Mouse (Mus musculus) CH12.LX (cell line): ENCODE results near the gene Troap. TPM values are rescaled to one million over a fixed set of nuclear protein-coding genes. Genes with fewer than 3 reads are reported as not detected.

Source experiments
- DNase-seq: peaks from one replicate; pipeline ENCODE4 v3.0.0-alpha.2; 2013; ENCODE audit errors: extremely low read depth
- H3K27ac ChIP-seq: 2 replicates; pipeline ENCODE4 v1.5.1; 2012; ENCODE audit warnings: low read depth, mild to moderate bottlenecking, control low read depth, moderate library complexity; ENCODE audit not compliant: insufficient read depth
- H3K27me3 ChIP-seq: replicated peaks from 2 replicates; pipeline ENCODE3; 2012; ENCODE audit warnings: inconsistent platforms
- H3K36me3 ChIP-seq, 2 experiments: replicated peaks in 1 of 2; 2 replicates each; pipeline versions ENCODE3 to v1.6.1; 2012; ENCODE audit warnings: inconsistent platforms in 1 of 2, low read length in 1 of 2, mild to moderate bottlenecking in 1 of 2, mixed read lengths in 1 of 2, moderate library complexity in 1 of 2; ENCODE audit not compliant: control insufficient read depth in 1 of 2, insufficient read depth in 1 of 2
- H3K4me1 ChIP-seq, 2 experiments: 2 replicates each; pipeline ENCODE4 v1.6.1; 2012; ENCODE audit warnings: inconsistent platforms in 1 of 2, moderate library complexity in 1 of 2; ENCODE audit not compliant: insufficient read depth in 2 of 2, control insufficient read depth in 1 of 2
- H3K4me2 ChIP-seq: 2 replicates; pipeline ENCODE4 v1.6.1; 2012; ENCODE audit warnings: low read depth, mild to moderate bottlenecking, control low read depth; ENCODE audit not compliant: poor library complexity, insufficient read depth, severe bottlenecking
- H3K4me3 ChIP-seq, 3 experiments: fragments of 150-350 bp in 1 of 3; sonication (generic) in 1 of 3; replicated peaks in 1 of 3; 2 replicates each; pipeline versions ENCODE3 to v1.5.1; 2011 to 2012; ENCODE audit warnings: low read depth in 2 of 3, low read length in 2 of 3, mild to moderate bottlenecking in 2 of 3, moderate library complexity in 2 of 3, control low read depth in 1 of 3, improper control_type of control experiment in 1 of 3, inconsistent platforms in 1 of 3, mixed read lengths in 1 of 3; ENCODE audit not compliant: poor library complexity in 1 of 3
- H3K79me2 ChIP-seq: replicated peaks from 2 replicates; pipeline ENCODE4 v1.6.1; 2012; ENCODE audit warnings: mild to moderate bottlenecking, moderate library complexity; ENCODE audit not compliant: control insufficient read depth, poor library complexity, insufficient read depth, severe bottlenecking; ENCODE audit errors: extremely low read depth
- H3K9ac ChIP-seq: 2 replicates; pipeline ENCODE4 v1.6.1; 2012; ENCODE audit warnings: low read depth, mild to moderate bottlenecking, control low read depth, moderate library complexity; ENCODE audit not compliant: insufficient read depth
- H3K9me3 ChIP-seq: replicated peaks from 2 replicates; pipeline ENCODE3; 2012; ENCODE audit warnings: low read length, inconsistent platforms, mixed read lengths
- CHD1 ChIP-seq: IDR thresholded peaks from 2 replicates; pipeline ENCODE4 v1.6.1; 2012; ENCODE audit warnings: low read depth, low read length, improper control_type of control experiment, inconsistent platforms
- CTCF ChIP-seq, 2 experiments: IDR thresholded peaks in 1 of 2; conservative IDR thresholded peaks in 1 of 2; 2 replicates each; pipeline ENCODE4 v1.5.1; 2011 to 2012; ENCODE audit warnings: low read depth in 2 of 2, low read length in 2 of 2, improper control_type of control experiment in 1 of 2, inconsistent platforms in 1 of 2, mild to moderate bottlenecking in 1 of 2, moderate library complexity in 1 of 2
- ELF1 ChIP-seq: IDR thresholded peaks from 2 replicates; pipeline ENCODE4 v1.6.1; 2014; ENCODE audit warnings: low read depth, mild to moderate bottlenecking, inconsistent platforms, low read length, improper control_type of control experiment
- EP300 ChIP-seq: IDR thresholded peaks from 2 replicates; pipeline ENCODE4 v1.6.1; 2011; ENCODE audit warnings: low read length, improper control_type of control experiment
- GABPA ChIP-seq: IDR thresholded peaks from 2 replicates; pipeline ENCODE4 v1.6.1; 2012; ENCODE audit warnings: low read depth, low read length, improper control_type of control experiment, inconsistent platforms; ENCODE audit not compliant: insufficient replicate concordance
- IRF4 ChIP-seq: IDR thresholded peaks from 2 replicates; pipeline ENCODE4 v1.6.1; 2014; ENCODE audit warnings: low read depth, mild to moderate bottlenecking, inconsistent platforms, low read length, improper control_type of control experiment
- KAT2A ChIP-seq: IDR thresholded peaks from 2 replicates; pipeline ENCODE4 v1.6.1; 2012; ENCODE audit warnings: low read length, improper control_type of control experiment, inconsistent platforms; ENCODE audit not compliant: insufficient replicate concordance
- MAFK ChIP-seq: IDR thresholded peaks from 2 replicates; pipeline ENCODE4 v1.6.1; 2011; ENCODE audit warnings: low read length, improper control_type of control experiment; ENCODE audit not compliant: insufficient replicate concordance
- MAX ChIP-seq: IDR thresholded peaks from 2 replicates; pipeline ENCODE4 v1.6.1; 2011; ENCODE audit warnings: low read length, improper control_type of control experiment
- MAZ ChIP-seq: IDR thresholded peaks from 2 replicates; pipeline ENCODE4 v1.6.1; 2012; ENCODE audit warnings: low read depth, mild to moderate bottlenecking, inconsistent platforms, low read length, improper control_type of control experiment, moderate library complexity
- MEF2A ChIP-seq: IDR thresholded peaks from 2 replicates; pipeline ENCODE4 v1.6.1; 2014; ENCODE audit warnings: low read depth, mild to moderate bottlenecking, inconsistent platforms, low read length, improper control_type of control experiment, borderline replicate concordance
- MYC ChIP-seq: IDR thresholded peaks from 2 replicates; pipeline ENCODE4 v1.6.1; 2011; ENCODE audit warnings: low read depth, mild to moderate bottlenecking, improper control_type of control experiment, low read length
- RAD21 ChIP-seq: IDR thresholded peaks from 2 replicates; pipeline ENCODE4 v1.6.1; 2011; ENCODE audit warnings: low read depth, mild to moderate bottlenecking, low read length, improper control_type of control experiment, moderate library complexity
- RCOR1 ChIP-seq: conservative IDR thresholded peaks from 2 replicates; pipeline ENCODE4 v1.6.1; 2012; ENCODE audit warnings: low read depth, mild to moderate bottlenecking, inconsistent platforms, low read length, improper control_type of control experiment
- TBP ChIP-seq: conservative IDR thresholded peaks from 2 replicates; pipeline ENCODE4 v1.6.1; 2011; ENCODE audit warnings: low read depth, low read length, improper control_type of control experiment
- UBTF ChIP-seq: IDR thresholded peaks from 2 replicates; pipeline ENCODE4 v1.6.1; 2012; ENCODE audit warnings: low read depth, mild to moderate bottlenecking, inconsistent platforms, low read length, improper control_type of control experiment, moderate library complexity
- USF1 ChIP-seq: IDR thresholded peaks from 2 replicates; pipeline ENCODE4 v1.6.1; 2014; ENCODE audit warnings: low read depth, mild to moderate bottlenecking, inconsistent platforms, low read length, improper control_type of control experiment
- ZC3H11A ChIP-seq: IDR thresholded peaks from 2 replicates; pipeline ENCODE4 v1.6.1; 2012; ENCODE audit warnings: low read depth, mild to moderate bottlenecking, inconsistent platforms, low read length, improper control_type of control experiment
- ZKSCAN1 ChIP-seq: IDR thresholded peaks from 2 replicates; pipeline ENCODE4 v1.6.1; 2012; ENCODE audit warnings: low read depth, inconsistent platforms, low read length, improper control_type of control experiment, borderline replicate concordance
- dilution Hi-C: fragments of 300-500 bp; cut with MboI; formaldehyde crosslinking; loops from 2 replicates; pipeline ENCODE4 v1.14.3; 2020; ENCODE audit warnings: low sequenced_read_pairs; ENCODE audit not compliant: extremely low pct_unique_long_range_greater_than_20kb, extremely low pct_ligation_motif_present
- in situ Hi-C: fragments of 300-500 bp; cut with MboI; formaldehyde crosslinking; loops from 3 replicates; pipeline ENCODE4 v1.14.3; 2019; ENCODE audit warnings: low sequenced_read_pairs, low pct_ligation_motif_present, low pct_unique_long_range_greater_than_20kb, mixed read lengths
- polyA plus RNA-seq: library from polyadenylated mRNA; unstranded; fragments of >175 nt; gene quantifications from 2 replicates; pipeline ENCODE4 v1.2.1, GENCODE M21; 2012; ENCODE audit warnings: low read depth; ENCODE audit not compliant: insufficient read length
- total RNA-seq, 2 experiments: library from RNA; depleted of rRNA; stranded (reverse); fragments of 300-350 nt in 1 of 2; fragments of >200 nt in 1 of 2; gene quantifications; 2 replicates each; pipeline ENCODE4 v1.2.3; 2012 to 2014

Troap gene
- total and polyA plus RNA-seq, 3 experiments: 17.8 to 74.2 (median 19.2) TPM

DNA sequence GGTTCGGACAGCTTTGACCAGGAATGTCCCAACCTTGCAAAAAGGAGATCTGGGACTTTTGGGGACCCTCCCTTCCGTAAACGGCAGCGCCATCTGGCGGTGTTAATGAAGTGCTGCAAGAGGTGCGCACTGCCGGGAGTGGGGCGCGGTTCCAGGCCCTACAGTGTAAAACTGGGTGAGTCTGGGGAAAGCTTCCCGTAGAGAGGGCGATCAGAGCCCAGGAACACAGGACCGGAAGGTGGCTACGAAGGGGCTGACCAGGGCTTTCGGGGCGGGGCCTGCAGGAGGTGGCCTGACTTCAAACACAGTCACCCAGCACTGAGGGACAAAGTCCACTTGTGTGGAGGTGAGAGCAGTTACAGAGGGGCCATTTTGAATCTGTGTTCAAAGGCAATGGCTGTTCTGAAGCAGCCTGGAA lies 24.8 kb downstream of the Troap start (continued):
- TF ChIP-seq KAT2A: no peak

DNA sequence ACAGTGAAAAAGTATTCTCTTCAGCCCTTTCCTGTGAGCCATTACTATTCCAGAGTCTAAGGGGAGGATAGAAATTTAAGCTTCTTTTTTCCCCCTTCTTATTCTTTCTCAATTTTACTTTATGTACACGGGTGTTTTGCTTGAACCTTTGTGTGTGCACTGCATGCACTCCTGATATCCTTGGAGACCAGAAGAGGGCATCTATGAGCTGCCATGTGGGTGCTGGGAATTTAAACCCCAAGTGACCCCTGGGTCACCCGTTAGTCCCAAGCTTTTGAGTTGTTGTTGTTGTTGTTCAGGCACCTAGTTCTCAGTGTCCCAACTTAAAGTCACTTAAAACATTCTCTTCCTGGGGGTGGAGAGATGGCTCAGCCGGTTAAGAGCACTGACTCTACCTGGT lies 25.6 kb downstream of the Troap start:
- Histone ChIP-seq H3K4me2 (peak overlapping the region; percentile 60), H3K79me2 (no peaks in the 10 kb centered on the region), H3K27me3 (no peaks in the 10 kb centered on the region), H3K4me3 (peak overlapping the region; percentile 46 to 64 (median 55)), H3K27ac (no peak overlapping the region), H3K9ac (no peak overlapping the region), H3K36me3 (peaks cover 0 to 18% of the 10 kb centered on the region in 2 experiments), H3K4me1 (peaks cover 0 to 20% of the 10 kb centered on the region in 2 experiments; a peak in 2 of 4 replicates), H3K9me3 (peaks cover 3% of the 10 kb centered on the region)
- TF ChIP-seq RAD21: peak; percentile 19
- peak; percentile 63 for TF ChIP-seq MAX
- TF ChIP-seq EP300: no peak
- no peak for TF ChIP-seq GABPA
- 0 out of 2 replicates have a peak, but pooled peaks have one; percentile 74 for TF ChIP-seq MYC
- 0 out of 2 replicates have a peak, but pooled peaks have one; percentile 15 for TF ChIP-seq TBP
- TF ChIP-seq MAZ: no peak
- no peak for TF ChIP-seq RCOR1
- peak in 1 of 2 experiments; percentile 50; a peak in 3 of 4 replicates for TF ChIP-seq CTCF (conservative IDR thresholded peaks at IDR 0.05 in 1 of 2, IDR thresholded peaks at IDR 0.05 in 1 of 2; ENCODE audit: low read depth in 2 of 2, low read length in 2 of 2)
- TF ChIP-seq ELF1: no peak
- dilution Hi-C loops (no loop called here), in situ Hi-C loops (no loop called here)
- DNase-seq: peak; percentile 57

DNA sequence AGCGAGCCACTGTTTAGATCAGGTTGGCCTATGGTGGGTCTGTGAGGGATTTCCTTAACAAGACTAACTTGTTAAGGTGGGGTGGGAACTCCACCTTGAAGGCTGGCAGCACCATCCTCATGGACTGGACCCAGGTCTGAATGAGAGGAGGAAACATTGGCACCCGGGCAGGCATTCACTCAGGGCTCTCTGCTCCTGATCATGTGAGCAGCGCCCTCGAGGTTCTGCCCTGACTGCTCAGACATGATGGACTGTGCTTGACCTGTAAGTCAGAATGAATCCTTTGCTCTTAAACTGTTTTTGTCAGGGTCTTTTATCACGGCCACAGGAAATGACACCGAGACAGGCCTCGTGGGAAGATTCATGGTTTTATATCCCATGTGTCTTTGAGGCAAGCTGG lies 30.9 kb downstream of the Troap start:
- peaks cover 3% of the 10 kb centered on the region for H3K9me3 ChIP-seq
- no peaks in the 10 kb centered on the region for H3K79me2 ChIP-seq
- peaks cover 2 to 36% of the 10 kb centered on the region in 2 experiments for H3K36me3 ChIP-seq
- H3K9ac ChIP-seq: no peak overlapping the region
- H3K27ac ChIP-seq: no peak overlapping the region
- H3K27me3 ChIP-seq: no peaks in the 10 kb centered on the region
- TF ChIP-seq MEF2A: no peak
- TF ChIP-seq IRF4: no peak
- TF ChIP-seq ZC3H11A: no peak
- no peak for TF ChIP-seq CHD1
- no peak for TF ChIP-seq MAZ
- no peak for TF ChIP-seq USF1
- no peak for TF ChIP-seq MAFK
- TF ChIP-seq UBTF: no peak
- no peak for TF ChIP-seq ZKSCAN1
- TF ChIP-seq, all 38 proteins: peak for 0
- DNase-seq: no peak
- Histone ChIP-seq H3K4me2 (no peak overlapping the region), H3K4me1 (peaks cover 0 to 16% of the 10 kb centered on the region in 2 experiments; a peak in 2 of 4 replicates), H3K4me3 (no peak overlapping the region)
- dilution Hi-C loops: no loop called here
- in situ Hi-C loops: no loop called here
